Comparison of ENCODE assay signal across 32 mouse cellular contexts in genomic region chr15:62234182-62234760, GRCm38 (mm10).
"Had no signal": no experiment of that assay in that cellular context is flagged by ENCODE, and none has a peak within 500 bp of the region (broad histone marks: within the 10 kb centered on the region; RNA-seq: fewer than 3 reads in every experiment).

No protein-coding gene starts in this region.

- H3K4me1 ChIP-seq: limb, embryonic 10.5 days; limb, embryonic 12.5 days; limb, embryonic 13.5 days; limb, embryonic 15.5 days; lung, embryonic 15.5 days; midbrain, embryonic 10.5 days; midbrain, embryonic 12.5 days; midbrain, embryonic 13.5 days; midbrain, embryonic 15.5 days; neural tube, embryonic 12.5 days had no signal

- H3K4me3 ChIP-seq: limb, embryonic 10.5 days; limb, embryonic 12.5 days; limb, embryonic 13.5 days; limb, embryonic 15.5 days; liver, embryonic 12.5 days; liver, embryonic 13.5 days; liver, embryonic 15.5 days; lung, embryonic 15.5 days; megakaryocyte, embryonic 14.5 days; midbrain, embryonic 10.5 days; midbrain, embryonic 12.5 days; midbrain, embryonic 13.5 days; midbrain, embryonic 15.5 days; myocyte; neural tube, embryonic 12.5 days had no signal

- H3K36me3 ChIP-seq: limb, embryonic 10.5 days; limb, embryonic 12.5 days; limb, embryonic 13.5 days; limb, embryonic 15.5 days; liver, embryonic 15.5 days; lung, embryonic 15.5 days; midbrain, embryonic 10.5 days; midbrain, embryonic 12.5 days; midbrain, embryonic 13.5 days; midbrain, embryonic 15.5 days; neural tube, embryonic 12.5 days had no signal

- H3K27me3 ChIP-seq: limb, embryonic 12.5 days; limb, embryonic 13.5 days; limb, embryonic 15.5 days; liver, embryonic 12.5 days; liver, embryonic 13.5 days; liver, embryonic 15.5 days; lung, embryonic 15.5 days; megakaryocyte, embryonic 14.5 days; midbrain, embryonic 12.5 days; midbrain, embryonic 13.5 days; midbrain, embryonic 15.5 days; neural tube, embryonic 12.5 days had no signal

- ATAC-seq: liver, embryonic 12.5 days; liver, postnatal 0 days; lung, postnatal 0 days; midbrain, embryonic 13.5 days; midbrain, embryonic 15.5 days; midbrain, embryonic 16.5 days had no signal

- DNase-seq: left cerebral cortex, postnatal 4 days; liver; liver, embryonic 13.5 days; liver, postnatal 0 days; lung, adult 18-20 months; lung, adult 2 months; lung, embryonic 14.5 days; lung, postnatal 10 days; lung, postnatal 14 days; lung, postnatal 36 days; lung, postnatal 4 days; midbrain, embryonic 14.5 days had no signal

- H3K27ac ChIP-seq: limb, embryonic 10.5 days; limb, embryonic 12.5 days; limb, embryonic 13.5 days; limb, embryonic 15.5 days; liver, embryonic 12.5 days; liver, embryonic 14.5 days; liver, embryonic 15.5 days; lung, embryonic 15.5 days; macrophage; midbrain, embryonic 10.5 days; midbrain, embryonic 12.5 days; midbrain, embryonic 13.5 days; midbrain, embryonic 15.5 days; neural tube, embryonic 12.5 days had no signal

- H3K4me2 ChIP-seq: limb, embryonic 12.5 days; limb, embryonic 13.5 days; limb, embryonic 15.5 days; liver, embryonic 11.5 days; liver, embryonic 12.5 days; liver, embryonic 13.5 days; liver, embryonic 15.5 days; lung, embryonic 14.5 days; lung, embryonic 15.5 days; midbrain, embryonic 11.5 days; midbrain, embryonic 12.5 days; midbrain, embryonic 13.5 days; midbrain, embryonic 15.5 days; neural tube, embryonic 12.5 days had no signal

- H3K9ac ChIP-seq: limb, embryonic 12.5 days; limb, embryonic 13.5 days; limb, embryonic 15.5 days; liver, embryonic 12.5 days; liver, embryonic 13.5 days; liver, embryonic 14.5 days; liver, embryonic 15.5 days; liver, postnatal 0 days; lung, embryonic 14.5 days; lung, embryonic 15.5 days; midbrain, embryonic 12.5 days; midbrain, embryonic 13.5 days; midbrain, embryonic 15.5 days; neural tube, embryonic 12.5 days had no signal

- H3K9me3 ChIP-seq: limb, embryonic 10.5 days; limb, embryonic 12.5 days; limb, embryonic 13.5 days; limb, embryonic 15.5 days; liver, embryonic 12.5 days; liver, embryonic 13.5 days; liver, embryonic 15.5 days; lung, embryonic 15.5 days; megakaryocyte, embryonic 14.5 days; midbrain, embryonic 10.5 days; midbrain, embryonic 12.5 days; midbrain, embryonic 13.5 days; midbrain, embryonic 15.5 days; neural tube, embryonic 12.5 days had no signal
